Mouse (Mus musculus) right cerebral cortex, postnatal 10 days (tissue): ENCODE measurements around the gene Neurod6.
"Not testable (repeated sequence)": the region's sequence is repeated elsewhere in the genome, so short reads cannot be mapped to it uniquely, and the experiment has no call there.

ENCODE experiments used
- DNase-seq, 2 experiments: peaks; one replicate each; pipeline ENCODE4 v3.0.0; 2021; ENCODE audit warnings: low spot score in 2 of 2

The Neurod6 gene

DNA sequence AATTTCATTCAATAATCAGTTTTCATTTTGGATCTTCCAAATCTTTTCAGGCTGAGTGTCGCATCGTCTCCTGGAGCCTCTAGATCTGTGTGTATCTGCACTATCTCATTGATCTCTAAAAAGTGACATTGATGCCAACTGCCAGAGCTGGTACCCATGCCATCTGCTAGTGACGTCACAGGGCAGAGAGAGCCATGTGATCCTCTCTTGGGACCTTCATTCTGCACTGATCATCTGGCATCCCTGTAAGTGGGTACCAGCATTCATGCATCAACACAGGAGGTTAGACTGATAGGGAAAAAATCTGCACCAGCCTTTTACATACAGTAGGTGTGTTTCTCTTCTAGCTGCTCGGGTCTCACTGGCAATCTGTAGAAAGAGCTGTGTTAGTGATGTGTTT lies at the start of gene Neurod6:
Gene Neurod6, minus strand, starts transcription at position 290 of the 400 bp plus-strand sequence.
- peak; percentile 79 to 92 for DNase-seq

DNA sequence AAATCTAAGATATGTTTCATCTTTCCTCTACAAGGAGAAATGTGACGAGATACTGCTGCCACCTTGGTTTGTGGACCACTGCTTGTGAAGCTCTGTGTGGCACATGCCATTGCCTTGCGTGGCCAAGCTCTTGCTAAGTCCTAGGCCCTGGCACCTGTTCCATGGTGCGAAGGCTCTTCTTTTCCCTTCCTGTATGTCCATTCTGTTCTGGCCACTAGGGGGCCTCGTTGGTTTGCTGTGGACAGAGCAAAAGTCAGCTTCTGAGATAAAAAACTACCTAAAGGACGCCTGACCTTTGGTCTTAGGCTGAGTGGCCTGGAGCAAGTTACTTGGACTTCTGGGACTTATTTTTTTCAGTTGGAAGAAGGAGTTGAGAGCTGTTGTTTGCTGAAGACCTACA lies 36.1 kb upstream of the Neurod6 start:
- DNase-seq: peak; percentile 52 to 77

DNA sequence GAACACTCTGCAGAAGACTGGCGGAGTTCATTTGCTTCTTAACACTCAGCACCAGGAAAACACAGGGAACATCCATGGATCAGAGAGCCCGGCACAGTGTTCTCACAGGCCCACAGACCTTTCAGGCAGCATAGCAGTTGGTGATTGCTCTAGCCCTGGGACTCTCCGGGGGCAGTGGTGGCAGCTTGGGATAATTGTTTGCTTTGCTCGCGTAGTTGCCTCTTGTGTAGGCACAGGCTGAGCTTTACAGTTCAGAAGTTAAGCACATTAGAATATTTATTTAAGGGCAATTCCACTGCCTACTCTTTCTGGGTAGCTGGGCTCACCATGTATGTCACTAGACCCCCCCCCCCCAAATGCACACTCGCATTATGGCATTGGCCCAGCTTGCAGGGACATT lies 34.4 kb upstream of the Neurod6 start:
- no peak for DNase-seq

DNA sequence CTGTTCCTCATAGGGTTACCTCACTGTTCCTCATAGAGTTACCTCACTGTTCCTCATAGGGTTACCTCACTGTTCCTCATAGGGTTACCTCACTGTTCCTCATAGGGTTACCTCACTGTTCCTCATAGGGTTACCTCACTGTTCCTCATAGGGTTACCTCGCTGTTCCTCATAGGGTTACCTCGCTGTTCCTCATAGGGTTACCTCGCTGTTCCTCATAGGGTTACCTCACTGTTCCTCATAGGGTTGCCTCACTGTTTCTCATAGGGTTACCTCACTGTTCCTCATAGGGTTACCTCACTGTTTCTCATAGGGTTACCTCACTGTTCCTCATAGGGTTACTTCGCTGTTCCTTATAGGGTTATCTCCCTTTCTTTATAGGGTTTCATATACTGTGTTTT lies 29.9 kb upstream of the Neurod6 start:
- not testable (repeated sequence) for DNase-seq

DNA sequence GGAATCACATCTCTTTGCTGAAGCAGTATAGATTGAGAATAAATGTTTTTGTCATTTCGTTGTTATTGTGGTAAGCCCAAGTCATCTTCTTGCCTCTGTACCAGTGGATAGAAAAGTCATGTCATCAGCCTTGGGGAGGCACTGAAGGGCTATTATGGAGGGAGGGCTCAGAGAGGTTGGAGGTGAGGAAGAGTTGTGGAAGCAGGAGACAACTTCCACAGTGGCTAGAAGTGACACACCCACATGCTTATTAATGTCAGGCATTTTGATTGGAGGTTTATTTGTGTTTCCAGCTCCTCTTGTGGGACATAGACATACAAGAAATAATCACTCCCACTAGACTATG lies 23.7 kb upstream of the Neurod6 start:
- no peak for DNase-seq

DNA sequence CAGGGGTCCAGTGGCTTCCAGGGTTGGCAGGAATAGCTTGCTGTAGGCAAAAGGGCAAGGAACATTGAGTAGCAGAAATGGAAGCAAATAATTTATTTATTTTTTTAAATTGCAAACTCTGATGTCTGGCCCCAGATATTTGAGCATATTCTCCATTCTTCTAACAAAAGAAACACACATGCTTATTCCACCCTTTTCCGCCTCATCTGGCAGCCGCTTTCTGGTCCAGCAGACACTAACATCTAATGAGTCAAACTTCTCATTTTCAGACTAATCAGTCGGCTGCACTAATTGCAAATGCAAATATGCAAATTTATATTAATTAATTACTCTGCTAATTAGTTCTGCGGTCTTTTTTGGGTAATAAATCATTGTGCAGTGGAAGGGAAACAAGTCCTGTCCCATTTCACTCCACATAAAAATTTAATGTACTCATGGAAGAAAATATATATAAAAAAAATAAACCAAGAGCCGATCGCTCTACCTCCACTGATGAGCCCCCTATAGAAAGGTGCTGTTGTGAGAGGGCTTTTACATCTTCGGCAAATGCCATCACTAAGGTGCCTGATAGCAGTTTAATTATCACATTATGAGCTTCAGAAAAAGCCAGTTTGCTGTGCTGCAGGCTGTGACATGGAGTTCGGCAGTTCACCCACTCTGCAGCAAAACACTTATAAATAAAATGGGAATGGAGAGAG lies 23.1 kb upstream of the Neurod6 start:
- no peak for DNase-seq

DNA sequence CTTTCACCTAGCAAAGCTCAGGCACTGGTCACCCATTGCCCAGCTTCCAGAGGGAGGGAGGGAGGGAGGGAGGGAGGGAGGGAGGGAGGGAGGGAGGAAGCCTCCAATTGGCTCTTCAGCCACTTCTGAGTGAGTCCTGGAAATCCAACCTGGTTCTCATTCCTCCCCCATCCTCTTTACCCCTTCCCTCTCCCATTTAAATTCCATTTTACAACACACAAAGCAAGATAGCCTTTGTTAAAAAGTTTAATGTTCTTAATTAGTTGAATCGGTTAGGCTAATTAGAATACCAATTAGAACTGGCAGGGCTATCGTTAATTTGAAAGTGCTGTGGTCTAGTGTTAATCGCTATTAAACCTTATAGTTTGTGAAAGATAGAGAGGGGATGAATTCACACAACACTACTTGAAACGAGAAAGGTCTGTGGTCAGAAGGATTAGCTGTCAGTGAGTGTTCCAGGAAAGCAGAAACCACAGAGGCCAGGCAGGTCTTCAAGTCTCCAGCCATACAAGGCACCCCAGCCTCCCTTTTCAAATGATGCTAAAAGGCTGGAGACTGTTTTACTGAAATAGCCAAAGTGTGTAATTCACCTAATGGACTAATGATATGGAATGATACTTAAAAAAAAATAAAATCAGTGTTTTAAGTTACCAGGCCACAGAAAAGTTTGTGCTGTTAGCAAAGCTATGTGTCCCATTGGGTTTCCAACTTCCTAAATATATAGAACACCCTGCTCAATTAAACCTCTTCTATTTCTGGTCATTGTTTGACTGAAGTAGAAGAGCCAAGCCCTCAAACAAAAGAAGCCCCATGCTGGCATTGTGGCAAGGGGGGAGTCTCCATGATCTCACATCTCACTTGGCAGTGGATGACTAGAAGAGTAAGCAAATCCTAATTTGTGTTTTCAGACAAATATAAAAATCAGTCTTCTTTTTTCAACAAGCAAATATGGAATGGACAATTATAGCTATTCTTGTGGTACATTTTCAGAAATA lies 19.6 kb upstream of the Neurod6 start:
- no peak for DNase-seq

DNA sequence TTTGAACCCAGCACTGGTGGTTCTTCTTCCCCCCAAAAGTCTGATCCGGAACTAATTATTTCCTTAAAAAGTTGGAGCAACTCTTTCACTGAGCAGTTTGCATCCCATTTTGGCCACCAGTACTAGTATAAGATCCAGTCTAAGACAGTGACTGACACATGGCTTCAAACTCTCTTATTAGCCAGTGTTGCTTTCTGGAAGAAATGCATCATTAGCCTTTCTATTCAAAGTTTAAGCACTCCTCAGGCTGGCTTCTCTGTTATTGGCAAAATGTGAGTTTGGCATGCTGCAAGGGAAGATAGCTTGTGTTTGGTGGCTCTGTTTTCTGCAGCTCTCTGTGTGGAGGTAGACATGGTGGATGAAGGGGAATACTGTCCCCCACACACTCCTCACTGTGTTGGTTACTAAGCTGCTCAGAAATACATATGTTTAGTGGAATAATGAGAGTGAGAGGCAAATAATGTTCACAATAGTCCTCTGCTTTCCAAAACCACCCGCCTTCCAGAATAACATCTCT lies 9.0 kb upstream of the Neurod6 start:
- no peak for DNase-seq

DNA sequence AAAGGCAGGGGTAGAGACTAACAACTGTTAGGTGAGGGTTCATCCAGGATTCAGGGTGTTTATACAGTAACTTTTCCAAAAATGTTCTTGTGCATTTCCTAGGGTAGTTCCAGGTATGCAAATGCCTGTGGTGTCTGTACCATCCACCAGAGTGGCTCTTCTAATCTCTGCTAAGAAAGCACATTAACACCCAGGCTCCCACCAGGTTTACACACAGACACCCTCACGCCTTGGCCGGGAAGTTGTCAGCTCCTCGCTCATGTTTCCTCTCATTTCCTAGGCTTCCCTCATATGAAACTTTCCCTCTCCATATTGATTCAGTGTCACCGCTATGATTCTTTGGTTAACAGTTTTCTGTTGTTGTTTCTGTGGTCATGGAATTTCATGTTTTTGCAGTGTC lies 2.4 kb upstream of the Neurod6 start:
- DNase-seq: no peak

DNA sequence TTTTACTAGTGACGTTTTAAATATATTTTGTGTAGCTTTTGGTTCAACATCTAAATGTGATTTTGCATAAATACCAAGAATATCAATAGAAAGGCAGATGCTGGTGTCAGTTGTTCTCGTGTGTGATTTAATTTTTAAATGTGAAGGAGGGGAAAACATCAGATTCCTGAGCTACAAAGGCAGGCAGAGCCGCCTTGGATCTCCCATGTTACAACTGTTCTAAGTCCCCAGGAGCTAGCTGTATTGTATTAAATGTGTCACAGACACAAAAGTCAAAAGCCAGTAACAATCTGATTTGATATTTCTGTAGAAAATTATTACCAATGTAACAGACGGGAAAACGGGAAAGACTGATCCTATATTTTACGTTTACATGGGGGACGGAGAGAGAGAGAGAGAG lies 1.8 kb upstream of the Neurod6 start:
- DNase-seq: no peak

DNA sequence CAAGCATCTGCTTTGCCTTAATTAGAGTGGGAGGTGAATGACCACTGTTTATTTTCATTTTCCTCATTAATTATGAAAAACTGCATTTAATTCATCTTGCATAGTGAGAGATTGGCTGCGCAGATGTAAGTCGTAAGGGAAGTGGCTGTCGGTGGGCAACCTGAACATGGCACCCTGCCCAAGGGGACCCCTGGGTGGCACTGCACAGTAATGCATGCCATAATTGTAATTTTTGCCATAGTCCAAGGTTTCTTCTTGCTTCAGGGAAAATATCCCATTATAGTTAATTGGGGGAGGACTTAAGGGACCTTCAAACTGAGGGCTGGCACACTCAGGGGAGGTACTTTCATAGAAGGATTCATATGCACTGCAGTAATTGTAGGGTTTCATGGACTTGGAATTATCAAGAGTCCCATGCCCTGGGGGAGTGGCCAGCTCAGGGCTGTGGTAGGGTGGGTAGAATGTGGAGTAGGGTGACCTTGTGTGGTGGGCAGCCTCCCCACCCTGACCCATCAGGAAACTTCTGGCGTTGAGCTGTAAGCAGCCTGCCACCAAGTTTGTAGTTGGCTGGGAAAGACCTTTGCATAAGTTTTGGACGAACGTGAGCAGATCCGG lies 2.4 kb downstream of the Neurod6 start:
- DNase-seq: peak in 1 of 2 experiments; percentile 34

DNA sequence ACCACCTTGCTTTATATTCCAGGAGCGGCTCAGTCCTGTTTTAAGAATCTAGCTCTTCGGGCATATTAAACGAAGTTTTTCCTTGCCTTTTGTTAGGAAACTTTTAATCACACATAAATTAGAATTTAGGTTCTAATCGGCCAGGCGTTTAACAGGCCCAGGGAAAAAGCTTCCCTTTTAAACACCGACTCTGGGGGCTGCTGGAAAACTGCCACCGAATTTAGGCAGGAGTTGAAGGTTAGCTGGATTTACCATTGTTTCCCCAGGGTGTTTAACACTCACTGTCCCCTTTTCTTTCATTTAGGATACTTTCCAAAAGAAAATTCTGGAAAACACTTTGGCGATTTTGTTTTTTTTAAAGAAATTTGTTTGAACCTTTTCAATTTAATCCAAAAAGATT lies 3.7 kb downstream of the Neurod6 start:
- DNase-seq: no peak

DNA sequence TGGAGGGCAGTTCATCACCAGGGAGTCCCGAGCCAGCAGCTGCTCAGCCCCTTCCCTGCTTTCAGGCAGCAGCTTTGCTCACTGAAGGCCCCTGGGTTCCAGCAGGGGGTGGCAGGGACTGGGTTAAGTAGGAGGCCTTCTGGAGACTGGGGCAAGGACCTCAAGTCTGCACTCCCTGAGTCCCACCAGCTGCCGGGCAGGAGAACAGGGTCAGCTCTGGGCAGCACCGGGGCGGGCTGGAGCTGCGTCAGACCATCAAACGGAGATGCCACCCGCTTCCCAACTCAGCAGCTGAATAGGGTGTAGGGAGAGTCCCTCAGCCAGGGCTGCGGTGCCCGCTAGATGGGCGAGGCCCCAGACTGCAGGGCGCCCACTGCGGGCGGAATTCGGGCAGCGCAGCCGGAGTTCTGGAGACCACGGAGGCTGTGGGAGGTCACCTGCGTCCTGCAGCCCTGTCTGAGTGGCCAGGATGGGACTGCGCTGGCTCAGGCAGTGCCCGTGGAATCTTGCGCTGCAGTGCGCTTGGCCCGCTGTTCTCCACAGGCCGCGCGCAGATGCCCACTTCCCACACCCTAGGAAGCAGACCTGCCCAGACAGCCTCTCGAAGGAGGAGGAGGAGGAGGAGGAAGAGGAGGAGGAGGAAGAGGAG lies 4.3 kb downstream of the Neurod6 start:
- DNase-seq: peak; percentile 54 to 65

DNA sequence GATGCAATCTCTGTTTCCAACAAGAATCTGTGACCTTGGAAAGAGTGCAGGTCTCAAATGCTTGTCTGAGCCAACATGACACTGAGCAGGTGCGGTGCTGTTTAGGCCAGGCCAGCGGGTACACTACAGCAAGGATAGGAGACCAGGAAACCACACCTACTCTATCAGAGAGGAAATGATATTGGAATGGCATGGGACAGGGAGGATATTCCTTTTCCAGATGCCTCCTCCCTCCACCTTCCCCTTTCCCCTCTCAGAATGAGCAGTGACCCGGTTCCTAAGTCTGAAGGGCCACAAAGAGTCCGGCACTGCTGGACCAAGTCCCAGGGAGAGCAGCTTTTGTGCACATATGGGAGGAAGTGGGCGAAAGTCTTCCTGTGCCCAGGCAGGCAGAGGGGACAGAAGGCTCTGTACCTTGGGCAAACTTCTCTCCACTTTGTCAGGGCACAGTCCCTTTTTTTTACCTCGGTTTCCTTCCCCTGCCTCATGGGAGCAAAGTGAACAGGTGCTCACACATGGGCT lies 4.9 kb downstream of the Neurod6 start:
- peak; percentile 35 to 48 for DNase-seq

DNA sequence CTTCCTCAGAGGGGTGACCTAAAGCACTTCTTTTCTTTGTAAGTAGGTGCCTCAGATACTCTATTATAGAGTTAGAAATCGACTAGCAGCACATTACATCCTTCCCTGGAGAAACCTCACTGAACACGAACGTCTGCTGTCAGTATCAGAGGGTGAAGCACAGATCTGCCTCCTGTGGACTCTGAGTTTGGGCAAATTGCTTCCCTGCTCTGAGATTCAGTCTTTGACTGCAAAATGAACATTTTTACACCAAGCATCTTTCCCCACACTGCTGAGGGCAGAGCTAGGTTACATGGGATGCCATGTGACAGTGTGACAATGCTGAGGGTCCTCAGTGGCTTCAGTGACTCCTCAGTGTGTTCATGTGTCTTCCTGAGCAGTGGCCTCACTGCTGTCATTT lies 13.3 kb downstream of the Neurod6 start:
- DNase-seq: no peak

DNA sequence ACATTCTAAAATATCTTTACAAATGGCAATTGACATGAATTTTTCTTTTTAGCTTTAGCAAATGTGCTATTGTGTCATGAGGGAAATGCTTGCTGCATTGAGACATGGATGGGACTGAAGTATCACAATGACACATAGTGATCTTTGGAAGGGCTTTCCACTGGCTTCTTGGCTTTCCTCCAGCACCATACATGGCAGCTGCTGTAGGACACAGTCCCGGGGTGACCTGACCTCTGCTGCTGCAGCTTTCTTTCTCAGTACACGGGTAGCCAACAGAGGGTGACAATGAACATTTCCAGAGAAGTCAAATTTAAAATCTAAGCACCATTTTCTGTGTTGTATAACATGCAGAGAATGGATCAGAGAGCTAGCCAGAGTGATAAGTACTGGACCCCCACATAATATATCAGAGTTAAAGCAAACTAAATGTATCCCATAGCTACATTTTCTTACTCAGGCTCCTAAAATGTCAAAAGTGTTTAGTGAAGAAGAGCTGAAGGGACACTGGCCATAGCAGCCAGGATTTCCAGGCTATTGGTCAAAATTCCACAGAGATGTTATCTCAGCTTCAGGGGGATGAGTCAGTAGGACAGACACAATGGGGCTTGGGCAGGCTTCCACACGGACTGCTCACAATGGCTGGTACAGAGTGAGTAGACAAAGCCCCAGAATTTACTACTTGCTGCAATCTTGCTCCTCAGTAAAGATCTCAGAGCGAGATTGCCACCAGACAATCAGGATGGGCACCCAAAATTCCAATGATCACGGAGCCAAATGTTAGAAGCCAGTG lies 19.7 kb downstream of the Neurod6 start:
- no peak for DNase-seq

DNA sequence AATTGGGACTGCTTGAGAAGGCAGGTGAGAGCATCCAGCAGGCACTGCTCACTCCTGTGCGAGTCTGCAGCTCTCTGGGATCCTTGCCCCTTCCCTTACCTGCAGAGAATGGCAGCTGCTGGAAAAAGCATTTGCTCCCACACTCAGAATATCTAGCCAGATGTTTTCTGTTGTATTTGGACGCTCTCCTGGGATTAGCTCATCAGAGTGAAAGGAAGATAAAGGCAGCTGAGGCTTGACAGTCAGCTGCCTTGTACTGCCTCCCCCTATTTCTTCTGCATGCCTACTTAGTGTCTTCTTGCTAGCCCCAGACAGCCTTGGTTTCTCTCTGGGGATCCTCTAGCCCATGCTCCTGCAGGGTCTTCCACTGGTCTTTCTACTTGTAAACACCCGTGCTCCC lies 31.1 kb downstream of the Neurod6 start:
- DNase-seq: no peak

DNA sequence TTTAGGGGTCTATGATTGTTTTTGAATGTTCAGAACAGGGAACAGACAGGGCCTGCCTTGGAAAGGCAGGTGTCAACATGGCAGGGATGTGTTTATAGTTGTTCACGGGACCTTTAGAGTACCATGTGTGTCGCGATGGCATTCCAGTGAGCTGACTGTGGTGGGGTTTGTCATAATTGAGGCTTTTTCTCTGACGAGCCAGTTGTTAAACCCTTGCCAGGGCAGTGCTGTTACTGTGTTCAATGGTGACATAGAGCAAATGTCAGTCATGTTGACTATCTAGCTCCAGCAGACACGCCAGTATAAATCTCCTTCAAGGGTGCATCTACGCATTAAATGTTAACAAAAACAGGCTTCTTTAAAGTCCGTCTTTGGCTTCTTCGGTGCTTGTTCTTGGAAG lies 31.5 kb downstream of the Neurod6 start:
- no peak for DNase-seq

DNA sequence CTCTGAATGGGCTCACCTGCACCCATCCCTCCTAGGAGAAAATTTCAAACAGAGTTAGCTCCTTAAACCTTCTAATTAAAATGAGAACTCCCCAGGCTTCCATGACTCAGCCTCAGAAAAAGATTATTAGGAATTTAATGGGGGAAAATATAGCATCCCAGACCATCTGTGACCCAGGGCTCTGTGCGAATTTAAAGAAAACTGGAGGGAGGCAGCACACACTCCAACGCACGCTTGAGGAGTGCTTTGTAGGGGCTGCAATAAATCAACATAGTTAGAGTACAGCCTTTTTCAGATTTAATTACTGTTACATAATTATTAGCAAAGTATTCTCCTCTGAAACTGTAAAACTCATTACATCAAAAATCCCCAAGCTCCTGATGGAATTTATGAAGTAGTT lies 32.2 kb downstream of the Neurod6 start:
- DNase-seq: no peak

DNA sequence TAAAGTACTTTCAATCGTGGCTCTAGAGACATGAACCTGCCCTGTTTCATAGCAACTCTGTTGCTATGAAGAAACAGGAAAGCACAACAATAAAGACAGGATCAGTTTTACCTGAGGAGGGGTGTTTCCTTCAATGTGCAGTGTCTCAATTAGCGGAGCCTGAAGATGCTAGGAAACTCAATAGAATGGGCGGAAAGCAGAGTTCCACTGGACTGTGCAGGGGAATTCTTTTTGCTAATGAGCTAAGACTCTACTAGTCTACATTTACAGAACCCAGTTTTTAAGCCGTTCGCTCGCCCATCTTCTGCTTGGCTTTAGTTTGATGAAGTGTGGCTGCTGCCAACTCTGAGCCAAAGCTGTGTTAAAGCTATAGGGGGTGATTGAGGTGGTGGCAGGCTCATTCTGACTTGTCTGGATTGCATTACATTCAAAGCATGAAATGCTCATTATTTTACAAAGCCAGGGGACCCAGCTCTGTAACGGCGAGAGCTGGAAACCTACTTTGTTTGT lies 33.2 kb downstream of the Neurod6 start:
- no peak for DNase-seq
